Mouse (Mus musculus) gastrocnemius, postnatal 4 days (tissue): ENCODE data around the gene Guca1a. TPM values are rescaled to one million over a fixed set of nuclear protein-coding genes. Genes with fewer than 3 reads are reported as not detected.

Experiments
- DNase-seq, 2 experiments: peaks; one replicate each; pipeline ENCODE4 v3.0.0; 2021 to 2022; ENCODE audit warnings: low spot score in 2 of 2, mixed read lengths in 2 of 2
- total RNA-seq, 2 experiments: library from RNA; stranded (reverse); gene quantifications; 2 replicates each; pipeline ENCODE4 v1.2.3; 2021

Gene Guca1a
- total RNA-seq, 2 experiments from 2014 or later = 0.96 to 1.5 TPM

GRCm38 (mm10) chr17:47349721-47350319 lies 50.6 kb downstream of the Guca1a start:
- DNase-seq = no peak

Other genes with a start within 250 kb of the Guca1a start
- 10 to 100 TPM; 36.0 to 40.5 TPM for gene Mrps10, start 31.7 kb downstream of the Guca1a start, total RNA-seq
- under 1 TPM; 0.61 to 0.73 TPM for gene Guca1b, start 15.2 kb downstream of the Guca1a start, total RNA-seq
- 1 to 10 TPM in 1 of 2 experiments, under 1 TPM in 1; 0.76 to 1.0 TPM for gene AI661453, start 36.0 kb upstream of the Guca1a start, total RNA-seq
- gene 1700001C19Rik, start 36.8 kb upstream of the Guca1a start, total RNA-seq = not detected
- gene Taf8, start 101.7 kb upstream of the Guca1a start, total RNA-seq = 10 to 100 TPM; 11.9 to 12.5 TPM
- gene Ccnd3, start 104.5 kb upstream of the Guca1a start, total RNA-seq = 100 to 1,000 TPM; 270 to 304 TPM
- gene Bysl, start 210.9 kb upstream of the Guca1a start, total RNA-seq = 10 to 100 TPM; 15.3 to 15.7 TPM
- gene Med20, start 211.0 kb upstream of the Guca1a start, total RNA-seq = 10 to 100 TPM; 21.7 to 26.1 TPM
- 1 to 10 TPM; 2.6 to 4.0 TPM for gene Gm20517, start 211.0 kb upstream of the Guca1a start, total RNA-seq
- 1 to 10 TPM; 8.1 to 9.5 TPM for gene Usp49, start 230.1 kb upstream of the Guca1a start, total RNA-seq